9 mouse cellular contexts compared by ENCODE assay signal in the genomic region with DNA sequence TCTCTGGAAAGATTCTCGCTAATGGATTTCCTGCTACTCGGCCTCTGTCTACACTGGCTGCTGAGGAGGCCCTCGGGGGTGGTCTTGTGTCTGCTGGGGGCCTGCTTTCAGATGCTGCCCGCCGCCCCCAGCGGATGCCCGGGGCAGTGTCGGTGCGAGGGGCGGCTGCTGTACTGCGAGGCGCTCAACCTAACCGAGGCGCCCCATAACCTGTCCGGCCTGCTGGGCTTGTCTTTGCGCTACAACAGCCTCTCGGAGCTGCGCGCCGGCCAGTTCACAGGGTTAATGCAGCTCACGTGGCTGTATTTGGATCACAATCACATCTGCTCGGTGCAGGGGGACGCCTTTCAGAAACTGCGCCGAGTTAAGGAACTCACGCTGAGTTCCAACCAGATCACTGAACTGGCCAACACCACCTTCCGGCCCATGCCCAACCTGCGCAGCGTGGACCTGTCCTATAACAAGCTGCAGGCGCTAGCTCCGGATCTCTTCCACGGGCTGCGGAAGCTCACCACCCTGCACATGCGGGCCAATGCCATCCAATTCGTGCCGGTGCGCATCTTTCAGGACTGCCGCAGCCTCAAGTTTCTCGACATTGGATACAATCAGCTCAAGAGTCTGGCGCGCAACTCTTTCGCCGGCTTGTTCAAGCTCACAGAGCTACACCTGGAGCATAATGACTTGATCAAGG. TPM values are rescaled to one million over a fixed set of nuclear protein-coding genes. Genes with fewer than 3 reads are reported as not detected.
DNase-seq lines count a peak whose midpoint lies in the region; ATAC-seq and TF ChIP-seq lines count a peak whose summit lies in the region.
"Had no signal": no experiment of that assay in that cellular context is flagged by ENCODE, and none has a peak within 500 bp of the region (broad histone marks: within the 10 kb centered on the region; RNA-seq: fewer than 3 reads in every experiment).

No protein-coding gene starts in this region.

- H3K4me1 ChIP-seq in embryonic facial prominence, embryonic 13.5 days, result peaks cover 17% of the 10 kb centered on the region
- H3K4me1 ChIP-seq in kidney, postnatal 0 days (replicated peaks; ENCODE audit: insufficient read depth, low read length), result 0 out of 2 replicates have a peak, but pooled peaks cover 7% of the 10 kb centered on the region
- H3K4me1 ChIP-seq in liver, postnatal 0 days (ENCODE audit: insufficient read depth), result no peaks in the 10 kb centered on the region
- H3K4me1 ChIP-seq in stomach, embryonic 14.5 days (ENCODE audit: control insufficient read depth, insufficient read depth, low read length), result no peaks in the 10 kb centered on the region

- peak; percentile 11; the same call in 1 of the 2 replicates for TF ChIP-seq CTCF in kidney, postnatal 0 days (IDR thresholded peaks at IDR 0.05; ENCODE audit: low read depth)
- TF ChIP-seq CTCF in liver, postnatal 0 days (IDR thresholded peaks at IDR 0.05; ENCODE audit: low read depth), result no peak

- TF ChIP-seq EP300 in liver, postnatal 0 days (IDR thresholded peaks at IDR 0.05; ENCODE audit: low read depth), result no peak

- H3K9ac ChIP-seq in embryonic facial prominence, embryonic 13.5 days, result peak overlapping the region; percentile 74
- no peak overlapping the region for H3K9ac ChIP-seq in kidney, postnatal 0 days (ENCODE audit: low read depth, low read length)
- no peak overlapping the region for H3K9ac ChIP-seq in liver, postnatal 0 days (replicated peaks)
- no peak overlapping the region for H3K9ac ChIP-seq in stomach, embryonic 14.5 days (replicated peaks; ENCODE audit: low read depth, low read length)

- no peaks in the 10 kb centered on the region for H3K9me3 ChIP-seq in embryonic facial prominence, embryonic 13.5 days
- no peaks in the 10 kb centered on the region for H3K9me3 ChIP-seq in kidney, postnatal 0 days (replicated peaks; ENCODE audit: low read length)
- H3K9me3 ChIP-seq in liver, postnatal 0 days (ENCODE audit: low read length), result no peaks in the 10 kb centered on the region
- no peaks in the 10 kb centered on the region for H3K9me3 ChIP-seq in stomach, embryonic 14.5 days (ENCODE audit: control insufficient read depth, low read depth, low read length)

- peak overlapping the region; percentile 59 for H3K4me3 ChIP-seq in embryonic facial prominence, embryonic 13.5 days
- peak overlapping the region; percentile 42 for H3K4me3 ChIP-seq in kidney, postnatal 0 days (replicated peaks; ENCODE audit: low read depth, low read length)
- H3K4me3 ChIP-seq in liver, postnatal 0 days (ENCODE audit: low read depth, low read length), result no peak overlapping the region
- peak overlapping the region; percentile 37 for H3K4me3 ChIP-seq in stomach, embryonic 14.5 days (ENCODE audit: low read depth, low read length)
- H3K4me3 ChIP-seq: myocyte had no signal

- 0 out of 2 replicates have a peak, but pooled peaks have one; percentile 7 for ATAC-seq in embryonic facial prominence, embryonic 13.5 days (ENCODE audit: insufficient number of reproducible peaks, insufficient read depth, low FRiP score, low TSS enrichment, low read depth)
- peak; percentile 41; the same call in 1 of the 2 replicates for ATAC-seq in kidney, postnatal 0 days (replicated peaks; ENCODE audit: low FRiP score, low read depth)
- ATAC-seq in liver, postnatal 0 days, result no peak
- ATAC-seq in stomach, embryonic 14.5 days (ENCODE audit: insufficient number of reproducible peaks, insufficient read depth, low FRiP score, low read depth), result peak; percentile 33; the same call in 1 of the 2 replicates

- peak overlapping the region; percentile 39; the same call in 1 of the 2 replicates for H3K27ac ChIP-seq in embryonic facial prominence, embryonic 13.5 days
- no peak overlapping the region for H3K27ac ChIP-seq in kidney, postnatal 0 days
- no peak overlapping the region for H3K27ac ChIP-seq in liver, postnatal 0 days (ENCODE audit: low read depth)
- no peak overlapping the region for H3K27ac ChIP-seq in stomach, embryonic 14.5 days (ENCODE audit: low read length)

- H3K36me3 ChIP-seq in embryonic facial prominence, embryonic 13.5 days, result no peaks in the 10 kb centered on the region
- H3K36me3 ChIP-seq in kidney, postnatal 0 days (ENCODE audit: insufficient read depth, low read length), result no peaks in the 10 kb centered on the region
- H3K36me3 ChIP-seq in liver, postnatal 0 days (replicated peaks; ENCODE audit: insufficient read depth, low read length), result no peaks in the 10 kb centered on the region
- no peaks in the 10 kb centered on the region for H3K36me3 ChIP-seq in stomach, embryonic 14.5 days (ENCODE audit: control insufficient read depth, insufficient read depth, low read length)

- WGBS in embryonic facial prominence, embryonic 13.5 days, result under 1% methylated on average over 43 of the region's 43 CpGs
- WGBS in kidney, postnatal 0 days, result under 1% methylated on average over 43 of the region's 43 CpGs
- 2% methylated on average over 43 of the region's 43 CpGs for WGBS in liver, postnatal 0 days (ENCODE audit: insufficient replicate concordance)
- under 1% methylated on average over 43 of the region's 43 CpGs for WGBS in stomach, embryonic 14.5 days

- H3K4me2 ChIP-seq in embryonic facial prominence, embryonic 13.5 days, result peak overlapping the region; percentile 98
- H3K4me2 ChIP-seq in kidney, postnatal 0 days (ENCODE audit: low read length), result peak overlapping the region; percentile 95
- H3K4me2 ChIP-seq in liver, postnatal 0 days (ENCODE audit: low read depth, low read length), result no peak overlapping the region
- H3K4me2 ChIP-seq in stomach, embryonic 14.5 days (replicated peaks; ENCODE audit: low read depth, low read length), result peak overlapping the region; percentile 75

- peak; percentile 6 for DNase-seq in adrenal gland, adult 2 months
- no peak for DNase-seq in adrenal gland, postnatal 4 days (ENCODE audit: low spot score in 2 of 2)
- DNase-seq in Muller cell, postnatal 12 days (ENCODE audit: inconsistent ontology term), result peak; percentile 42
- no peak for DNase-seq in kidney, postnatal 0 days (ENCODE audit: low spot score)
- DNase-seq in liver, postnatal 0 days, result peak; percentile 12
- DNase-seq in spleen, adult 12 weeks (ENCODE audit: low spot score), result no peak

- H3K27me3 ChIP-seq in embryonic facial prominence, embryonic 13.5 days, result peaks cover 59% of the 10 kb centered on the region
- peaks cover 26% of the 10 kb centered on the region for H3K27me3 ChIP-seq in kidney, postnatal 0 days (ENCODE audit: insufficient read depth, low read length)
- peaks cover 30% of the 10 kb centered on the region for H3K27me3 ChIP-seq in liver, postnatal 0 days (ENCODE audit: insufficient read depth, low read length)
- H3K27me3 ChIP-seq in stomach, embryonic 14.5 days (ENCODE audit: control insufficient read depth, insufficient read depth, low read length), result peaks cover 31% of the 10 kb centered on the region

RNA-seq across cellular contexts. Expression of gene Lrrtm1, which starts 1.2 kb away (rescaled TPM):
- under 1 TPM; 0.17 to 0.59 TPM for total RNA-seq in adrenal gland, adult 2 months (2021)
- polyA plus RNA-seq in adrenal gland, adult 2 months (2012; rRNA removed), result 0.65 and 1.1 TPM in 2 replicates
- total RNA-seq in adrenal gland, postnatal 4 days (2021), result 1 to 10 TPM; 2.1 to 2.4 TPM
- 24.7 and 25.6 TPM in 2 replicates for polyA plus RNA-seq in embryonic facial prominence, embryonic 13.5 days (2015; fragmentation: Nextera tagmentation; extraction: Ambion mirVana)
- 4.5 and 4.9 TPM in 2 replicates for polyA plus RNA-seq in kidney, postnatal 0 days (2015; fragmentation: Nextera tagmentation; extraction: Ambion mirVana)
- not detected in 2 replicates for polyA plus RNA-seq in liver, postnatal 0 days (2015; fragmentation: Nextera tagmentation; extraction: Ambion mirVana)
- 3.0 and 3.5 TPM in 2 replicates for polyA plus RNA-seq in stomach, embryonic 14.5 days (2014; fragmentation: Nextera tagmentation; extraction: Ambion mirVana)
- polyA plus RNA-seq: myocyte had no signal

Comparison
In these comparisons a context has a peak if more than half of its experiments do, and no peak if none do; other contexts are left out.
1. DNase-seq: peak in adrenal gland, adult 2 months (single experiment), Muller cell, postnatal 12 days (single experiment) and liver, postnatal 0 days (single experiment); none in adrenal gland, postnatal 4 days (0 of 2), kidney, postnatal 0 days (single experiment) and spleen, adult 12 weeks (single experiment).